Mouse (Mus musculus): ENCODE data around the gene Fxyd4. TPM values are rescaled to one million over a fixed set of nuclear protein-coding genes. Genes with fewer than 3 reads are reported as not detected.

Fxyd4 gene
- total and polyA plus RNA-seq, 3 experiments = 0.25 TPM; not detected in 2

- Histone ChIP-seq H3K27ac (no peak overlapping the region), H3K36me3 (ENCODE audit: control insufficient read depth, insufficient read depth, low read length) (peaks cover 38% of the 10 kb centered on the region), H3K79me2 (replicated peaks; ENCODE audit: control insufficient read depth, insufficient read depth, low read length) (peaks cover 3% of the 10 kb centered on the region; the same call in 1 of the 2 replicates), H3K9ac (ENCODE audit: low read depth, low read length) (no peak overlapping the region), H3K4me3 (no peak overlapping the region), H3K27me3 (ENCODE audit: control insufficient read depth, insufficient read depth, low read length) (no peaks in the 10 kb centered on the region), H3K4me1 (ENCODE audit: control insufficient read depth, insufficient read depth, low read length) (peaks cover 6% of the 10 kb centered on the region)
- intact Hi-C loops (cut with DNase I) = no loop called here
- TF ChIP-seq POLR2A (IDR thresholded peaks at IDR 0.05; ENCODE audit: insufficient read depth, low read depth, low read length) (no peak), EP300 (IDR thresholded peaks at IDR 0.05; ENCODE audit: insufficient read depth, low read depth, low read length) (no peak), CTCF (IDR thresholded peaks at IDR 0.05) (no peak)
- no peak for DNase-seq
- 78% methylated on average over 3 of the region's 3 CpGs for WGBS
Measured at GRCm38 (mm10) chr6:117922041-117922440, 15.5 kb downstream of the Fxyd4 start.

GRCm38 (mm10) chr6:117920659-117921640, 16.5 kb downstream of the Fxyd4 start:
- Histone ChIP-seq H3K4me1 (ENCODE audit: control insufficient read depth, insufficient read depth, low read length) (peaks cover 6% of the 10 kb centered on the region), H3K27me3 (ENCODE audit: control insufficient read depth, insufficient read depth, low read length) (no peaks in the 10 kb centered on the region), H3K9ac (ENCODE audit: low read depth, low read length) (no peak overlapping the region), H3K79me2 (replicated peaks; ENCODE audit: control insufficient read depth, insufficient read depth, low read length) (peaks cover 3% of the 10 kb centered on the region; the same call in 1 of the 2 replicates), H3K27ac (no peak overlapping the region), H3K36me3 (ENCODE audit: control insufficient read depth, insufficient read depth, low read length) (peaks cover 41% of the 10 kb centered on the region), H3K4me3 (no peak overlapping the region)
- intact Hi-C loops (cut with DNase I) = loop anchor here (2.0 kb wide), 1 partner anchor 14 kb away; no protein-coding TSS in a partner anchor
- peak in 1 of 2 experiments; percentile 30 for DNase-seq
- TF ChIP-seq POLR2A (IDR thresholded peaks at IDR 0.05; ENCODE audit: insufficient read depth, low read depth, low read length) (no peak), EP300 (IDR thresholded peaks at IDR 0.05; ENCODE audit: insufficient read depth, low read depth, low read length) (no peak), CTCF (IDR thresholded peaks at IDR 0.05) (peak; percentile 95)
- WGBS = 35% methylated on average over 3 of the region's 3 CpGs

GRCm38 (mm10) chr6:117918043-117918442, 19.4 kb downstream of the Fxyd4 start:
- TF ChIP-seq POLR2A (IDR thresholded peaks at IDR 0.05; ENCODE audit: insufficient read depth, low read depth, low read length) (no peak), CTCF (IDR thresholded peaks at IDR 0.05) (no peak), EP300 (IDR thresholded peaks at IDR 0.05; ENCODE audit: insufficient read depth, low read depth, low read length) (no peak)
- H3K27ac ChIP-seq = peak overlapping the region; percentile 96
- WGBS = 5% methylated on average over 5 of the region's 5 CpGs
- no peak for DNase-seq
- H3K4me3 ChIP-seq = peak overlapping the region; percentile 63
- peaks cover 44% of the 10 kb centered on the region for H3K36me3 ChIP-seq (ENCODE audit: control insufficient read depth, insufficient read depth, low read length)
- peak overlapping the region; percentile 54 for H3K9ac ChIP-seq (ENCODE audit: low read depth, low read length)
- H3K4me1 ChIP-seq (ENCODE audit: control insufficient read depth, insufficient read depth, low read length) = peaks cover 8% of the 10 kb centered on the region
- H3K79me2 ChIP-seq (replicated peaks; ENCODE audit: control insufficient read depth, insufficient read depth, low read length) = peaks cover 3% of the 10 kb centered on the region; the same call in 1 of the 2 replicates
- H3K27me3 ChIP-seq (ENCODE audit: control insufficient read depth, insufficient read depth, low read length) = no peaks in the 10 kb centered on the region
- intact Hi-C loops (cut with DNase I) = loop anchor here (5.0 kb wide), 1 partner anchor 751 kb away; the partner anchor contains the start of gene Cxcl12

GRCm38 (mm10) chr6:117917576-117917975, 19.9 kb downstream of the Fxyd4 start:
- H3K27me3 ChIP-seq (ENCODE audit: control insufficient read depth, insufficient read depth, low read length) = no peaks in the 10 kb centered on the region
- intact Hi-C loops (cut with DNase I) = loop anchor here (1.0 to 5.0 kb wide), 3 partner anchors 38 to 750 kb away; partner anchors contain the start of genes Cxcl12 and Zfp637
- under 1% methylated on average over 21 of the region's 21 CpGs for WGBS

GRCm38 (mm10) chr6:117916737-117917426, 20.6 kb downstream of the Fxyd4 start:
- peak overlapping the region; percentile 63 for H3K4me3 ChIP-seq
- TF ChIP-seq CTCF (IDR thresholded peaks at IDR 0.05) (no peak), POLR2A (IDR thresholded peaks at IDR 0.05; ENCODE audit: insufficient read depth, low read depth, low read length) (peak; percentile 59), EP300 (IDR thresholded peaks at IDR 0.05; ENCODE audit: insufficient read depth, low read depth, low read length) (peak; percentile 65; the same call in 1 of the 2 replicates)
- peak overlapping the region; percentile 96 for H3K27ac ChIP-seq
- H3K79me2 ChIP-seq (replicated peaks; ENCODE audit: control insufficient read depth, insufficient read depth, low read length) = peaks cover 3% of the 10 kb centered on the region; the same call in 1 of the 2 replicates
- H3K9ac ChIP-seq (ENCODE audit: low read depth, low read length) = peak overlapping the region; percentile 80
- under 1% methylated on average over 62 of the region's 62 CpGs for WGBS
- intact Hi-C loops (cut with DNase I) = loop anchor here (1.0 to 5.0 kb wide), 4 partner anchors 9 to 750 kb away; partner anchors contain the start of genes Cxcl12 and Zfp637
- H3K4me1 ChIP-seq (ENCODE audit: control insufficient read depth, insufficient read depth, low read length) = peaks cover 8% of the 10 kb centered on the region
- peaks cover 37% of the 10 kb centered on the region for H3K36me3 ChIP-seq (ENCODE audit: control insufficient read depth, insufficient read depth, low read length)
- DNase-seq = peak; percentile 90 to 92
- H3K27me3 ChIP-seq (ENCODE audit: control insufficient read depth, insufficient read depth, low read length) = no peaks in the 10 kb centered on the region

More at GRCm38 (mm10) chr6:117917576-117917975, 19.9 kb downstream of the Fxyd4 start:
- peak; percentile 73 to 75 for DNase-seq
- H3K4me3 ChIP-seq = peak overlapping the region; percentile 63
- peaks cover 3% of the 10 kb centered on the region; the same call in 1 of the 2 replicates for H3K79me2 ChIP-seq (replicated peaks; ENCODE audit: control insufficient read depth, insufficient read depth, low read length)
- H3K4me1 ChIP-seq (ENCODE audit: control insufficient read depth, insufficient read depth, low read length) = peaks cover 8% of the 10 kb centered on the region
- peak overlapping the region; percentile 54 for H3K9ac ChIP-seq (ENCODE audit: low read depth, low read length)
- TF ChIP-seq CTCF (IDR thresholded peaks at IDR 0.05) (no peak), POLR2A (IDR thresholded peaks at IDR 0.05; ENCODE audit: insufficient read depth, low read depth, low read length) (no peak), EP300 (IDR thresholded peaks at IDR 0.05; ENCODE audit: insufficient read depth, low read depth, low read length) (no peak)
- H3K27ac ChIP-seq = peak overlapping the region; percentile 96
- peaks cover 43% of the 10 kb centered on the region for H3K36me3 ChIP-seq (ENCODE audit: control insufficient read depth, insufficient read depth, low read length)
